Mouse (Mus musculus) lung, embryonic 16.5 days (tissue): ENCODE results near the gene Slco6d1. TPM values are rescaled to one million over a fixed set of nuclear protein-coding genes. Genes with fewer than 3 reads are reported as not detected.
"Not testable (repeated sequence)": the region's sequence is repeated elsewhere in the genome, so short reads cannot be mapped to it uniquely, and the experiment has no call there.

Experiments used
- ATAC-seq: fragments of 200-750 bp; cut with Nextera tagmentation; 2 replicates; pipeline ENCODE4 v1.8.0; 2017; ENCODE audit warnings: low read depth, mild to moderate bottlenecking, moderate library complexity
- H3K27ac ChIP-seq: fragments of 300-500 bp; sonication (generic); 2 replicates; pipeline ENCODE4 v1.5.1; 2014; ENCODE audit warnings: mild to moderate bottlenecking, control low read depth, low read length
- H3K27me3 ChIP-seq: fragments of 300-500 bp; sonication (generic); 2 replicates; pipeline ENCODE4 v1.6.1; 2014; ENCODE audit warnings: low read depth, low read length, mixed read lengths; ENCODE audit not compliant: control insufficient read depth, insufficient read depth
- H3K36me3 ChIP-seq: fragments of 300-500 bp; sonication (generic); 2 replicates; pipeline ENCODE4 v1.6.1; 2014; ENCODE audit warnings: low read length; ENCODE audit not compliant: control insufficient read depth, insufficient read depth
- H3K4me1 ChIP-seq: fragments of 300-500 bp; sonication (generic); replicated peaks from 2 replicates; pipeline ENCODE4 v1.6.1; 2014; ENCODE audit warnings: low read length, mixed read lengths; ENCODE audit not compliant: control insufficient read depth, insufficient read depth
- H3K4me2 ChIP-seq: fragments of 300-500 bp; sonication (generic); 2 replicates; pipeline ENCODE4 v1.6.1; 2014; ENCODE audit warnings: low read depth, low read length, control low read depth
- H3K4me3 ChIP-seq: fragments of 300-500 bp; sonication (generic); 2 replicates; pipeline ENCODE4 v1.5.1; 2014; ENCODE audit warnings: mild to moderate bottlenecking, low read length, control low read depth
- H3K9ac ChIP-seq: fragments of 300-500 bp; sonication (generic); 2 replicates; pipeline ENCODE4 v1.6.1; 2014; ENCODE audit warnings: low read length, control low read depth
- H3K9me3 ChIP-seq: fragments of 300-500 bp; sonication (generic); 2 replicates; pipeline ENCODE4 v1.6.1; 2016; ENCODE audit warnings: low read length; ENCODE audit not compliant: control insufficient read depth
- WGBS: fragments of 180-500 bp; shearing (Covaris S2); extraction: QIAGEN DNeasy Blood & Tissue Kit; methylation state at CpG from one replicate; pipeline ENCODE4 v1.1.7; 2014; 5-methylcytosine and 5-hydroxymethylcytosine counted together
- polyA plus RNA-seq: library from polyadenylated mRNA; unstranded; fragments of >200 nt; fragmentation: Nextera tagmentation; extraction: Ambion mirVana; gene quantifications from 2 replicates; pipeline ENCODE4 v1.2.1, GENCODE M21; 2015

Slco6d1 gene
- polyA plus RNA-seq = not detected in 2 replicates

DNA sequence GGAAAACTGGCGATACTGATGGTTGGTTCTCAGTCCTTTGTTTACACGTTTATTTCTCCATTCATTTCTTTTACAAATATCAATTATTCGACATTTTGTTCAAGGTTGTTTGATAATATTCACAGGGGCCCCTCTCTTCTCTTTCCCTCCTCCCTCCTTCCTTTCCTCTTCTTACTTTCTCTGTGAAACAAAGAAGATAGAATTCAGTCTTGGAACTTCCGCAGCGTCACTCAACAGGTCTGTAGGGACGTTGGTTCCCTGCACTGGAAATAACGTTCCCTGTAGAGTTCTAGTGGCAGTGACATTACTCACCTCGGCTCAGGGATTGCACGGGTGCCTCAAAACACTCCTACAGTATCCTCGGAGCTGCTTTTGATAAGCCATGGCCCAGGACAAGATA, at the start of gene Slco6d1:
Slco6d1 (plus strand) TSS at position 301 of the 400 bp plus-strand sequence.
- ATAC-seq = no peak

DNA sequence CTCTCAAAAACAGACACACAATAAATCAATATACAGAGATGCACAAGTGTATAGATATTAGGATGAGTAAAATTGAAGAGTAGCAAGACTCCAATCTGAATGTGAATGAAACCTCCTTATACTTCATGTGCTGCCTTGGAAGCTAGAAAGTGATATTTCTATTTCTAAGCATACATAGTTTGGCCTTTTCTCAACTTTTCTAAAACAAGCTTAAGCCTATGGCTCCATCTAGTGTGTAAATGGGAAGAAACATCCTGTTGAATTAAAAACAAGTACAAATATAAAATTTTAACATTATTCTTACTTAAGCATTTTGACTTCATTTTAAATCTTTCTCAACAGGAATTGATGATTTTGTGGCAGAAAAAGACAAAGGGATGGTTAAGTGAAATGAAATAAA, 28.9 kb upstream of the Slco6d1 start:
- H3K4me1 ChIP-seq = no peaks in the 10 kb centered on the region
- H3K27ac ChIP-seq = no peak overlapping the region
- no peak for ATAC-seq
- H3K27me3 ChIP-seq = no peaks in the 10 kb centered on the region
- H3K36me3 ChIP-seq = no peaks in the 10 kb centered on the region
- H3K4me3 ChIP-seq = no peak overlapping the region
- no peak overlapping the region for H3K9ac ChIP-seq
- no peaks in the 10 kb centered on the region for H3K9me3 ChIP-seq
- H3K4me2 ChIP-seq = no peak overlapping the region

More for the DNA sequence above, at the start of gene Slco6d1:
- Histone ChIP-seq H3K4me1 (no peaks in the 10 kb centered on the region), H3K27ac (no peak within 1 kb of the TSS), H3K4me3 (no peak within 1 kb of the TSS), H3K36me3 (no peaks in the 10 kb centered on the region), H3K27me3 (no peaks in the 10 kb centered on the region), H3K9ac (no peak within 1 kb of the TSS), H3K9me3 (no peaks in the 10 kb centered on the region), H3K4me2 (no peak within 1 kb of the TSS)
- 79% methylated on average over 10 of the region's 10 CpGs for WGBS

DNA sequence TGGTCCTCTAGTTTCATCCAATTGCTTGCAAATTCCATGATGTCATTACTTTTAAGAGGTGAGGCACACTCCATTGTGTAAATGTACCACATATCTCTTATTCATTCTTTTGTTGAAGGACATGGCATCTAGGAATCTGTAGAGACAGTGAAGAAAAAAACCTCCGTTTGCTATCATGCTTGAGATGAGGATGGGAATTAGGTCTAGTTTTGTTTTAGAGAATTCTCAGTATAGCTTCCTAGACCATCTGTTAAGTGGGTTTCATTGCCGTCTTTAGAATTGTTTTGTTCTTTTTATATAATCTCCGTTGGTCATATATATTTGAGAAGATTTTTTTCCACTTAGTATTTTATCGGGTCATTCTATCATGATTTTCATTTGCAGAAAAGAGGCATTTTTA, 27.0 kb downstream of the Slco6d1 start:
- no peak overlapping the region for H3K27ac ChIP-seq
- no peak for ATAC-seq
- whole genome bisulfite sequencing = 80% methylated on average over 4 of the region's 4 CpGs
- H3K9ac ChIP-seq = no peak overlapping the region
- H3K36me3 ChIP-seq = no peaks in the 10 kb centered on the region
- no peak overlapping the region for H3K4me3 ChIP-seq
- no peak overlapping the region for H3K4me2 ChIP-seq
- no peaks in the 10 kb centered on the region for H3K4me1 ChIP-seq
- no peaks in the 10 kb centered on the region for H3K27me3 ChIP-seq
- no peaks in the 10 kb centered on the region for H3K9me3 ChIP-seq

DNA sequence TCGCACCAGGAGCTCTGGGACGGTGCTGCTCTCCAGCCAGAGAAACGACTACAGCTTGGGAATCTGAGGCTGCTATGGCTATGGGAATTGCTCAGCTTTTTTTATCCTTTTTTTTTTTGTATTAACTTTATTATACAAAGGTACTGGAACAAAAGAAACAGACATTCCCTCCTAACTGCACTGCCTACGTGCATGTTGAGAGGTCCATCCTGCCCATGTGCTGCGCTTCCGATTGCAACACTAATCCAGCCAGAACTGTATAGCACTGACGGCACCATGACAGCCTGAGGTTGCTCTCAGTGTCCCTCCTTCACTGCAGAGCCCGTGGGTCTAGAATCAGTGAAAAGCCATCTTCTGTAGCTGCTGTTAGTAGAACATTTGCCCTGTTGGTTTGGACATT, 38.3 kb downstream of the Slco6d1 start:
- not testable (repeated sequence) for H3K4me2 ChIP-seq, H3K9ac ChIP-seq, H3K36me3 ChIP-seq, H3K9me3 ChIP-seq, H3K27ac ChIP-seq, H3K4me3 ChIP-seq, H3K27me3 ChIP-seq, H3K4me1 ChIP-seq, ATAC-seq
- 77% methylated on average over 8 of the region's 8 CpGs for WGBS

DNA sequence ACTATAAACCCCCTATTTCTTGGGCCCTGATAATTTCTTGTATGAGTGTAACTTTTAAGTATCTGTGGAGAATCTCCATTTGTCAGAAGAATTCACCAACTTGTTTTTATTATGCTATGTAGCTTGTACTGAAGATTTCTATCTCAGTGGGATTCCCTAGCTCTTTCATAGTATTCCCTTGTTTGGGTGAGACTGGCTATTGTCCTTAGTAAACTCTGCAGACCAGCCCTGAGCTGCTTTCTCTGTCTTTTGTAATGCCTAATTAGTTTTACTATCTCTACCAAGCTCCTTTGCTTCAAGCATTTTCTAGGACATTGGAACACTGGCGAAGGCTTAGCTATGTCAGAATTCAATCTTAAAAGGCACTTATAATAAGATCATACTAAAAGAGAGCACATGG, 55.5 kb downstream of the Slco6d1 start:
- 83% methylated on average over 1 of the region's 1 CpGs for WGBS

DNA sequence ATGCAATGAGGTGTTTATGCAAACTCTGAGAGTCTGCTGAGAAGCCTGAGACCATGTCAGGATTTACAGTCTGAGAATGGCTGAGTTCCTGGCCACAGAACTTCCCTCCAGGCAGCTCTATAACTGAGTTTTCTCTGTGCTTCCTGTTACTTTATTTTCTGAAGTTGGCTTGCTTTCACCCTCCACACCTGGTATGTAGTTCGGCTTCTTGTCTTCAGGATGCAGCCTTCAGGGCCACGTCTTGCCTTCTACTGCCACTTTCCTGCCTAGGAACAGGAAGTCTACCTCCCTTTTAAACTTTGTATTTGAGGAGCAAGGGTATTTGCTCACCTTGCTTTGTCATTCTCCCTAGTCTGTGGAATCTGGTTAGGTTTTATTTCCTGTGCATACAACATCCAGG, 58.3 kb downstream of the Slco6d1 start:
- H3K9me3 ChIP-seq = no peaks in the 10 kb centered on the region
- no peaks in the 10 kb centered on the region for H3K36me3 ChIP-seq
- no peak overlapping the region for H3K4me2 ChIP-seq
- no peak for ATAC-seq
- H3K4me1 ChIP-seq = no peaks in the 10 kb centered on the region
- H3K9ac ChIP-seq = no peak overlapping the region
- H3K27me3 ChIP-seq = no peaks in the 10 kb centered on the region
- no peak overlapping the region for H3K27ac ChIP-seq
- no peak overlapping the region for H3K4me3 ChIP-seq
- WGBS = 74% methylated on average over 2 of the region's 2 CpGs

More for the DNA sequence above, 55.5 kb downstream of the Slco6d1 start:
- H3K27ac ChIP-seq, H3K36me3 ChIP-seq, H3K9ac ChIP-seq, H3K27me3 ChIP-seq, ATAC-seq, H3K4me2 ChIP-seq, H3K9me3 ChIP-seq, H3K4me1 ChIP-seq, H3K4me3 ChIP-seq: not testable (repeated sequence)

DNA sequence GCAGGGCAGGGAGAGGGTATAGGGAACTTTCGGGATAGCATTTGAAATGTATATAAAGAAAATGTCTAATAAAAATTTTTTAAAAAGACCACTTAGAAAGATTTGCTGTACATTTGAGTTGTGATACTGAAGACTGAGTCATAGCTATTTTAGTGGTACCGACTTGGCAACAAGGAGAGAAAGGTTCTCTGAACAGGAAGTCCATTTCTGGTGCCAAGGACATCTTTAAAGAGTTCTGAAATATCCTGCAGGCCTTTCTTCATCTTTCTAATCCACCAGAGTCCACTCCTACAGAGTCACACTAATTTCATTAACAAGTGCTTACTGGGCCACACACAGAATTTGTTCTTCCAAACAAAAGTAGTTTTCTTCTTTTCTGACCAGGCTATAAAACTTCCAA, 85.1 kb downstream of the Slco6d1 start:
- H3K4me3 ChIP-seq = no peak overlapping the region
- no peaks in the 10 kb centered on the region for H3K9me3 ChIP-seq
- H3K36me3 ChIP-seq = no peaks in the 10 kb centered on the region
- 86% methylated on average over 2 of the region's 2 CpGs for WGBS
- no peak for ATAC-seq
- H3K27me3 ChIP-seq = no peaks in the 10 kb centered on the region
- no peak overlapping the region for H3K27ac ChIP-seq
- no peak overlapping the region for H3K4me2 ChIP-seq
- no peaks in the 10 kb centered on the region for H3K4me1 ChIP-seq
- no peak overlapping the region for H3K9ac ChIP-seq

DNA sequence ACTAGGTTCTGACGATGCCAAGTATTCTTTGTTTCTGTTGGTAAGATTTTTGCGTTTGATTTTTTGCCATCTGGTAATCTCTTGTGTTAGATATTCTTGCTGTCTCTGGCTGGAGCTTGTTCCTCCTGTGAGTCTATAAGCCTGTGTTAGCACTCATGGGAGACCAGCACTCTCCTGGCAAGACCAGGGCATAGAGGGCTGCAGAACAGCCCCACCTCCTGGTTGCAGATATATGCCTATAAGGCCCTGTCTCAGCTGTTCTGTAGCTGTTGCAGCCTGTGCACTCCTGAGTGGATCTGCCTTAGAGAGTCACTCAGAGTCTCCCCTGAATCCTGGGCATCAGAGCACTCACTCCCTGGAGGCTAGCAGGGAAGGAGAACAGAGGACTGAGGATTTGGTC, 102.1 kb downstream of the Slco6d1 start:
- no peak for ATAC-seq
- Histone ChIP-seq H3K27me3 (no peaks in the 10 kb centered on the region), H3K9ac (no peak overlapping the region), H3K27ac (no peak overlapping the region), H3K4me1 (no peaks in the 10 kb centered on the region), H3K36me3 (no peaks in the 10 kb centered on the region), H3K4me3 (no peak overlapping the region), H3K4me2 (no peak overlapping the region), H3K9me3 (no peaks in the 10 kb centered on the region)
- 85% methylated on average over 2 of the region's 2 CpGs for WGBS

DNA sequence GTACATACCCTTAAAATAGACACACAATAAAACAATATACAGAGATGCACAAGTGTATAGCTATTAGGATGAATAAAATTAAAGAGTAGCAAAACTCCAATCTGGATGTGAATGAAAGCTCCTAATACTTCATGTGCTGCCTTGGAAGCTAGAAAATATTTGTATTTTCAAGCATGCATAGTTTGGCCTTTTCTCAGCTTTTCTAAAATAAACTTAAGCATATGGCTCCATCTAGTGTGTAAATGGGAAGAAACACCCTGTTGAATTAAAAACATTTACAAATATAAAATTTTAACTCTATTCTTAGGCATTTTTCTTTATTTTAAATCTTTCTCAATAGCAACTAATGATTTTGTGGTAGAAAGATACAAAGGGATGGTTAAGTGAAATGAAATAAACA, 102.6 kb downstream of the Slco6d1 start:
- Histone ChIP-seq H3K4me3 (no peak overlapping the region), H3K27ac (no peak overlapping the region), H3K36me3 (no peaks in the 10 kb centered on the region), H3K27me3 (no peaks in the 10 kb centered on the region), H3K4me1 (no peaks in the 10 kb centered on the region), H3K9me3 (no peaks in the 10 kb centered on the region), H3K9ac (no peak overlapping the region), H3K4me2 (no peak overlapping the region)
- ATAC-seq = no peak

DNA sequence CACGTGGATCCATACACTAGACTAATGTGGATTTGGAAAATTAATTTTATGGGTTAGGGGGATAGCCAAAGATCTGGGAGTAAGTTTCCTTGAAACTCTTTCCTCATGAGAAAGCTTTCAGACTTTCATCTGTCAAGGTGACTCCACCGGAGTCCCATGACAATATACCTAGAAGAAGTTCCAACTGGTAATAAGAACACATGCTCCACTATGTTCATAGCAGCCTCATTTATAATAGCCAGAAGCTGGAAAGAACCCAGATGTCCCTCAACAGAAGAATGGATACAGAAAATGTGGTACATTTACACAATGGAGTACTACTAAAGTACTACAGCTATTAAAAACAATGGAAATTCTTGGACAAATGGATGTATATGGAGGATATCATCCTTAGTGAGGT, 107.4 kb downstream of the Slco6d1 start:
- H3K27me3 ChIP-seq, H3K4me3 ChIP-seq, ATAC-seq, H3K36me3 ChIP-seq, H3K27ac ChIP-seq, H3K9me3 ChIP-seq, H3K4me1 ChIP-seq, H3K9ac ChIP-seq, H3K4me2 ChIP-seq: not testable (repeated sequence)
- WGBS = 83% methylated on average over 1 of the region's 2 CpGs
